Mouse (Mus musculus) midbrain, postnatal 0 days (tissue): ENCODE measurements around the gene Tecta. TPM values are rescaled to one million over a fixed set of nuclear protein-coding genes. Genes with fewer than 3 reads are reported as not detected.
A peak's percentile ranks its signal among the peaks of the same experiment; 100 is the strongest.

Experiments used
- ATAC-seq: fragments of 200-750 bp; cut with Nextera tagmentation; 2 replicates; pipeline ENCODE4 v1.8.0; 2017; ENCODE audit warnings: moderate number of reproducible peaks, mild to moderate bottlenecking, moderate TSS enrichment, moderate library complexity; ENCODE audit not compliant: low FRiP score
- DNase-seq: peaks from one replicate; pipeline ENCODE4 v3.0.0-alpha.2; 2015; ENCODE audit warnings: low spot score
- H3K27ac ChIP-seq: fragments of 300-500 bp; sonication (generic); 2 replicates; pipeline ENCODE4 v1.5.1; 2014; ENCODE audit warnings: low read depth, mild to moderate bottlenecking, low read length, mixed read lengths
- H3K27me3 ChIP-seq: fragments of 300-500 bp; sonication (generic); 2 replicates; pipeline ENCODE4 v1.6.1; 2014; ENCODE audit warnings: low read length, control low read depth, mixed read lengths; ENCODE audit not compliant: insufficient read depth
- H3K36me3 ChIP-seq: fragments of 300-500 bp; sonication (generic); 2 replicates; pipeline ENCODE4 v1.6.1; 2014; ENCODE audit warnings: low read length, control low read depth, mixed read lengths; ENCODE audit not compliant: insufficient read depth
- H3K4me1 ChIP-seq: fragments of 300-500 bp; sonication (generic); 2 replicates; pipeline ENCODE4 v1.6.1; 2014; ENCODE audit warnings: mild to moderate bottlenecking, control low read depth, antibody characterized with exemption, low read length, mixed read lengths; ENCODE audit not compliant: insufficient read depth
- H3K4me2 ChIP-seq: fragments of 300-500 bp; sonication (generic); 2 replicates; pipeline ENCODE4 v1.6.1; 2014; ENCODE audit warnings: low read depth, mild to moderate bottlenecking, low read length, mixed read lengths; ENCODE audit not compliant: poor library complexity, severe bottlenecking
- H3K4me3 ChIP-seq: fragments of 300-500 bp; sonication (generic); 2 replicates; pipeline ENCODE4 v1.5.1; 2014; ENCODE audit warnings: low read depth, mild to moderate bottlenecking, low read length, moderate library complexity
- H3K9ac ChIP-seq: fragments of 300-500 bp; sonication (generic); replicated peaks from 2 replicates; pipeline ENCODE4 v1.6.1; 2014; ENCODE audit warnings: mild to moderate bottlenecking, low read length, moderate library complexity, mixed read lengths; ENCODE audit not compliant: poor library complexity, severe bottlenecking
- H3K9me3 ChIP-seq: fragments of 300-500 bp; sonication (generic); 2 replicates; pipeline ENCODE4 v1.6.1; 2016; ENCODE audit warnings: low read length, control low read depth
- CTCF ChIP-seq: IDR thresholded peaks from 2 replicates; pipeline ENCODE4 v1.5.1; 2016; ENCODE audit warnings: antibody characterized with exemption, mild to moderate bottlenecking
- WGBS: fragments of 180-500 bp; shearing (Covaris S2); extraction: QIAGEN DNeasy Blood & Tissue Kit; methylation state at CpG from one replicate; pipeline ENCODE4 v1.1.7; 2014; 5-methylcytosine and 5-hydroxymethylcytosine counted together
- microRNA-seq: library from miRNA; unstranded; fragments of <30 nt; microRNA quantifications from one replicate; pipeline ENCODE4, GENCODE M21; 2016; ENCODE audit warnings: borderline number of aligned reads
- polyA plus RNA-seq: library from polyadenylated mRNA; unstranded; fragments of >200 nt; fragmentation: Nextera tagmentation; extraction: Ambion mirVana; gene quantifications from 2 replicates; pipeline ENCODE4 v1.2.1, GENCODE M21; 2015
- total RNA-seq: library from RNA; depleted of rRNA; stranded (reverse); fragments of >200 nt; gene quantifications from 2 replicates; pipeline ENCODE4 v1.2.3, GENCODE M21; 2014; rRNA removed

The Tecta gene
- total and polyA plus RNA-seq, 2 experiments from 2014 or later, result 0.33 to 0.84 TPM

DNA sequence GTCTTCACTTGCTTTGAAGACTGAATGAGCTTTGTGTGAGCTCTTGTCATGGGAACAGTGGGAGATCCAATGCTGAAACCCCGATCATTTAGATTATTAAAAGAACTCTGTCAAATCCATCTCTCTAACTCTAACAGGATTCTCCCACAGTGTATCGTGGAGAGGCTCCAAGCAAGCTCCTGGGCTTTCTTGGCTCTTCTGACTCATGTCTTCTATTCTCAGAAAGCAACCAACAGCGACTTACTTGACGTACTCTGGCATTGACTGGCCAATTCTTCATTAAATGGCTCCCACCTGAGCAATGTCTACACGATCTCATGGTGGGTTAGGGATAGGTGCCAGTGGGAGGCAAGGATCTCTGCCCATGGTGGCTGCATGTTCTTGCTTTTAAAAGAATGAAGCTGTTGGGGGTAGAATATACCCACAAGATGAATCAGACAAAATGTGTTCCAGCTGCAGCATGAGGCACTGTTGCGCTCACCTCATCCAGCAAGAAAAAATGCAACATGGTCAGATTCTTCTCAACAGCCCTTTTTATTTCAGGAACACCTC, 98.6 kb downstream of the Tecta start:
- no peak for ATAC-seq
- DNase-seq, result no peak
- Histone ChIP-seq H3K9me3 (no peaks in the 10 kb centered on the region), H3K4me2 (no peak overlapping the region), H3K36me3 (no peaks in the 10 kb centered on the region), H3K4me1 (no peaks in the 10 kb centered on the region), H3K27me3 (no peaks in the 10 kb centered on the region), H3K4me3 (no peak overlapping the region), H3K27ac (no peak overlapping the region), H3K9ac (no peak overlapping the region)
- 68% methylated on average over 6 of the region's 6 CpGs for WGBS
- no peak for TF ChIP-seq CTCF

DNA sequence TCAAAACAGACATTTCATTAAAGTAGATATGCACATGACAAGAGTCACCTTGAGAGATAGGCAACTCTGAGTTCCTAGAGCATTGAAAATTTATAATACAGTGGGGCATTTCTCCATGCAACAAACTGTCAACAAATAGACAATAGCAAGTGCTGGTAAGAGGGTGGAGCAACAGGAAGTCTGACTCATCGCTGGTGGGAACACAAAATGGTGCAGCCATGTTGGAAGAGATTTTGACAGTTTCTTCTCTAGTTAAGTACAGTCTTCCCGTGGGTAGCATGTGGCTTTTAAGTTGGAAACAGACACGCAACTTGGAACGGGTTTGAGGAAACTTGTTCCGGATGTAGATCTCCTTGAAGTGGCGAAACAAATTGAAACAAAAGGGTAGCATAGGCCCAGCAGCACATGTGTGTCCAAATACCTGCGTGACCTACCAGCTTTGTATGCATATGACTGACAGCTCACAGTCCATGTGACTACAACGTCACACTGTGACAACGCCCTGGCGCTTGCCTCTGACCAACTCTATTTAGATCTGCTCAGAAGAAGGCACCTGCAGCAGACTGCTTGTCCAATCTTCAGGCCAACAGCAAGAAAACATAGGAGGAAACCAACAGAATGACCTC, 103.3 kb downstream of the Tecta start:
- ATAC-seq (no peak), DNase-seq (no peak)
- no peaks in the 10 kb centered on the region for H3K36me3 ChIP-seq
- no peak overlapping the region for H3K9ac ChIP-seq
- H3K4me2 ChIP-seq, result no peak overlapping the region
- H3K9me3 ChIP-seq, result no peaks in the 10 kb centered on the region
- H3K4me1 ChIP-seq, result no peaks in the 10 kb centered on the region
- TF ChIP-seq CTCF, result no peak
- H3K27ac ChIP-seq, result no peak overlapping the region
- H3K27me3 ChIP-seq, result no peaks in the 10 kb centered on the region
- H3K4me3 ChIP-seq, result no peak overlapping the region
- 95% methylated on average over 10 of the region's 10 CpGs for WGBS

DNA sequence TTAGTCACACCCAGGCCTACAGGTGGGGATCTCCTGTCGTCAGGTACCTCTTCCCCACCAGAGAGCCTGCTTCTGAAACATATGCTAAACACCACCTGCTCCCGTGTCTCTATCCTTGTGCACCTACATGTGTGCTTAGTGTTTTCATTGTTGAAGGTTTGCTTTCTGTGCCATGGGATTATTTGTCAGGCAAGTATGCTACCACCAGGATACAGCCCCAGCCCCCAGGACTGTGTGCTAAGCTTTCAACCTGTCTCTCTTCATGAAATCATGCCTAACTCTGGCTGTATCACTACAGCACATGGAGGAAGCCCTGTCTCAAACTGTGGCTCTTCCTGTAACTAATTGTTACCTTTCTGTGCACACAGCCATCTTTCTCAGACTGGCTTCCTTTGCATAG, 105.6 kb downstream of the Tecta start:
- no peak for TF ChIP-seq CTCF
- WGBS, result 75% methylated on average over 2 of the region's 2 CpGs
- ATAC-seq, result no peak

DNA sequence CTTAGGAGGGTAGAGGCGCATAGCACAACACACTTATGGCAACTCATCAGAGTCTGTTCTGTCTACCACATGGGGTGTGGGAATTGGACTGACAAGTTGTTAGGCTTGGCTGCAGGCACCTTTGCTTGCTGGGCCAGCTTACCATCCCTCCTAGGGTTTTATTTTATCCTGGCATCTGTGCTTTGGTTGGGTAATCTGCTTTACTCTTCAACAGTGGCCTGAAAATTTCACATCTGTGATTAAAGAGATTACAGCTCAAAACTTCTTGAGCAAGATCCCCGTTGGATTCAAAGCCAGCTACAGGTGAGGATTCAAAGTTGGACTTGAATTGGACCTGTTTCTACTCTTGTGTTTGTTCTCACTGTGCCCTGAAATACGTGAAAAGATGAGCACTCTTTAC, 106.1 kb downstream of the Tecta start:
- Histone ChIP-seq H3K36me3 (no peaks in the 10 kb centered on the region), H3K4me3 (no peak overlapping the region), H3K4me2 (no peak overlapping the region), H3K27ac (no peak overlapping the region), H3K9me3 (no peaks in the 10 kb centered on the region), H3K4me1 (no peaks in the 10 kb centered on the region), H3K27me3 (no peaks in the 10 kb centered on the region), H3K9ac (no peak overlapping the region)
- 59% methylated on average over 3 of the region's 3 CpGs for WGBS
- no peak for DNase-seq
- no peak for ATAC-seq
- no peak for TF ChIP-seq CTCF

More for the DNA sequence above, 105.6 kb downstream of the Tecta start:
- H3K4me1 ChIP-seq, result no peaks in the 10 kb centered on the region
- H3K4me2 ChIP-seq, result no peak overlapping the region
- no peak for DNase-seq
- no peak overlapping the region for H3K4me3 ChIP-seq
- H3K9ac ChIP-seq, result no peak overlapping the region
- H3K36me3 ChIP-seq, result no peaks in the 10 kb centered on the region
- no peaks in the 10 kb centered on the region for H3K9me3 ChIP-seq
- H3K27ac ChIP-seq, result no peak overlapping the region
- no peaks in the 10 kb centered on the region for H3K27me3 ChIP-seq

DNA sequence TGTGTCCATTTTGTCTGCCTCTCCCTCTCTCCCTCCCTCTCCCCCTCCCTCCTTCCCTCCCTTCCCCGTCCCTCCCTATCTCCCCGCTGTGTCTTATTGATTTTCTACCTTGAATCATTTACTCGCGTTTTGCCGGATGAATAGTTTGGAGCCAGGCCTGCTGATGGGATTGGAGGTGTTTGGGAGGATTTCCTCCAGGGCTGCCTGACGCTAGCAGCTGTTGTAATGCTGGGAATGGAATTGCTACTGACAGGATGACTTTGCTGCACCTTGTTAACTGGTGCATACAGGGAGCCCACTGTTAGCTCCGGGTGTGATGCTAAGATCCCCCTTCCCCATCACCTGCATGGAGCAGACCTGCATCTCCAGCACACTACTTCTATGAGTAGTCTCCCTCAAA, 106.7 kb downstream of the Tecta start:
- WGBS, result 22% methylated on average over 7 of the region's 7 CpGs
- H3K27me3 ChIP-seq, result no peaks in the 10 kb centered on the region
- H3K27ac ChIP-seq, result no peak overlapping the region
- H3K9me3 ChIP-seq, result no peaks in the 10 kb centered on the region
- TF ChIP-seq CTCF, result no peak
- DNase-seq, result peak; percentile 52
- H3K4me1 ChIP-seq, result no peaks in the 10 kb centered on the region
- no peak overlapping the region for H3K4me3 ChIP-seq
- no peak overlapping the region for H3K9ac ChIP-seq
- ATAC-seq, result no peak
- no peak overlapping the region for H3K4me2 ChIP-seq
- H3K36me3 ChIP-seq, result no peaks in the 10 kb centered on the region

DNA sequence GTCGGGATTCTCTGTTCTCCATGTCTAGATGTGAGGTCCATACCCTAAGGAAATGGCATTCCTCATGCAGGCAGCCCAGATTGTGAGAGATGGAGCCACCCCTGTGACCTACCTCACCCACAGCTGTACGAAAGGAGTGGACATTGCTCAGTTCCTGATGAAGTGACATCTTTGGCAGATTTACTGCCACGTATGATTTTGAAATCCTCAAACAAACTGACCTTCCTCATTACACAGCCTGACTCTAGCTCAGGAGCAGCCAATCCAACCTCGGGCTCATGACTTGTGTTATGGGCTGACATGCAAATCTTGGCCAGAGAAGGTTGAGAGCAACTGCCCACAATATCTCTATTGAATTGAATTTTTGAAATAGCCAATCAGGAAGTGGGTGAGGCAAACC, 120.1 kb downstream of the Tecta start:
- Histone ChIP-seq H3K4me3 (no peak overlapping the region), H3K27ac (no peak overlapping the region), H3K4me2 (no peak overlapping the region), H3K9me3 (no peaks in the 10 kb centered on the region), H3K36me3 (no peaks in the 10 kb centered on the region), H3K4me1 (no peaks in the 10 kb centered on the region), H3K27me3 (no peaks in the 10 kb centered on the region), H3K9ac (no peak overlapping the region)
- no peak for DNase-seq
- ATAC-seq, result no peak
- WGBS, result 84% methylated on average over 4 of the region's 4 CpGs
- no peak for TF ChIP-seq CTCF

Small RNA genes within 50 kb of the gene (microRNA-seq; reads per million reads assigned to microRNA genes)
- not detected for gene Gm44311

Other genes starting within 250 kb of the Tecta start
- 32.4 and 67.0 TPM in 2 replicates for gene Sc5d, start 135.7 kb downstream of the Tecta start, total RNA-seq
- gene Sc5d, start 135.7 kb downstream of the Tecta start, polyA plus RNA-seq, result 63.7 and 70.3 TPM in 2 replicates
- 17.2 and 19.4 TPM in 2 replicates for gene Tbcel, start 107.9 kb upstream of the Tecta start, total RNA-seq
- gene Tbcel, start 107.9 kb upstream of the Tecta start, polyA plus RNA-seq, result 2.8 and 3.0 TPM in 2 replicates